Mouse (Mus musculus): ENCODE measurements around the gene Il20.

- TF ChIP-seq POLR2A (IDR thresholded peaks at IDR 0.05; ENCODE audit: insufficient read depth, low read depth, low read length) (no peak), CTCF (IDR thresholded peaks at IDR 0.05) (no peak), EP300 (IDR thresholded peaks at IDR 0.05; ENCODE audit: insufficient read depth, low read depth, low read length) (no peak)
Observed at GRCm38 (mm10) chr1:130887354-130887753, 23.9 kb downstream of the Il20 start, which contains the start of gene Il24.

Data from heart, adult 2 months (tissue).